Mouse (Mus musculus): ENCODE measurements around the gene Vwa8. TPM values are rescaled to one million over a fixed set of nuclear protein-coding genes. Genes with fewer than 3 reads are reported as not detected.

Gene Vwa8
- total RNA-seq, 2 experiments from 2014 or later, result 4.3 to 6.9 TPM

DNA sequence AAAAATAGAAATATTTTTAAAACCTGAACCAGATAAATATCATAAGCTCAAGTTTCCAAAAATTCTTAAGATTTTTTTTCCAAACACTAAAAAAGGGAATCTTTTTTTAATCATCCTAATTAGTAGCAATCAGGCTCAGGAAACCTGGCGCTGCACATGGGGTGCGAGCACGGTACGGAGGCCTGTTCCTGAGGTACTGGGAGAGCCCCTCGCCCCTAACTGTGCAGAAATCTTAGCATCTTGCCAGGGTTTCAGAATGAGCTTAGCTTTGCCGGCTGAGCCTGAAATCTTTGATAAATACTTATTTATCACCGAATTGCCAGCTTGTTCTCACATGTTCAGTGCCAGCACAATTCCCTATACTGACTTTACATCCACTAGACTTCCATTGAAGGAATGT, 286.6 kb downstream of the Vwa8 start:
- ATAC-seq (replicated peaks; ENCODE audit: low FRiP score, poor library complexity, severe bottlenecking), result no peak

DNA sequence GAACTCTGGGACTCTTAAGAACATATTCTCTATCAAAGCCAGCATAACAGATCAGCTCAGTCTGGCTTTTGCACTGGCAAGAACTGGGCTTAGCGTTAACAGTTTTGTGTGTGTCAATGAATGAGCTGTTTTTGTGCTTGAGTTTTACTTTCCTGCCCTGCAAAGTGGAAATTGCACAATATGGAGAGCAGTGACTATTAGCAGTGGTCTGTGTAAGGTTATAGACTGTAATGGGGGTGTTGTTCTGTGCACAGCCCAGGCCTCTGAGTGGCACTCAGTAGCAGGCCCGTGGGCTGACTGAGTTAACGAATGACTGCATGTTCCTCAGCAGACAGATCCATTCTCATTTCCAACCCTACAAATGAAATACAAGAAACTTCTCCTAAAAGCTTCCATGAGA, 287.7 kb downstream of the Vwa8 start:
- ATAC-seq (replicated peaks; ENCODE audit: low FRiP score, poor library complexity, severe bottlenecking), result no peak

DNA sequence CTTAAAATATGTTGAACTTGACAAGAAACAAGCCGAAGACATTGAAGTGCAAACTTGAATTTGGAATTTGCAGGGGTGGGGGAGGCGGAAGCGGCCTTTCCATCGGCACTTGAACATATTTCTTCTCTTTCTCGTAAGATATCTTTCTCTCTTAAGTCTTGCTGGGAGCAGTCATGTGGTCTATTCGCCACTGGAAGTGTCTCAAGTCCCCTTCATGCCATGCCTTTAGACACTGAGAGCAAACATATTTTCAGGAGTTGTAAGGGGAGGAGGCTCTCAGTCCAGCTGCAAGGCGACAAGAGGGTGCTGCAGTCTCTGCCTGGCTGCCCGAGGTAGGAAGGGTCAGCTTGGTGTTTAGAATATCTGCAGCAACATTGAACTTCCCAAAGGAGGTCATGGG, 288.2 kb downstream of the Vwa8 start:
- no peak for ATAC-seq (replicated peaks; ENCODE audit: low FRiP score, poor library complexity, severe bottlenecking)

DNA sequence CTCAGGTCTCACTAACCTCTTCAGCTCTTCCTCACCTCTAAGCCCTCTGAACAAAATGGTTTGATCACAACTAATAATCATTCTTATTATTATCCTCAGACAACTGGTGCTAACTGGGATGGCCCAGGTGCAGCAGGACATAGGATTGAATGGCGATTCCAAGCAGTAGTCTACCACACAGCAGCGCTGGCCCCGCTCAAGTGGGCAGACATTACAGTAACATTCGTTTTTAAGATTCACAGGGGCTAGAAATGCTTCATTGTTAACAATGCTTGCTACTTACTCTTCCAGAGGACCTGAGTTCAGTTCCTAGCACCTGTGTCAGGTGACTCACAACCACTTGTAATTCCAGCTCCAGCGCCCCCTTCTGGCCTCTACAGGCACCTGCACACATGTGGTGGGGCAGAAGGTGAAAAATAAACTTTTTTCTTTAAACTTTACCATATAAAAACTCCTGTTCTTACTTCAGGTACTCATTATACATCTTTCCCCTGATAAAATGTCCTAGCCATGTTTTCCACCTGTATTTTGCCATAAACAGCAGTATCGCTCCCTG, 290.3 kb downstream of the Vwa8 start:
- ATAC-seq (replicated peaks; ENCODE audit: low FRiP score, poor library complexity, severe bottlenecking), result no peak

DNA sequence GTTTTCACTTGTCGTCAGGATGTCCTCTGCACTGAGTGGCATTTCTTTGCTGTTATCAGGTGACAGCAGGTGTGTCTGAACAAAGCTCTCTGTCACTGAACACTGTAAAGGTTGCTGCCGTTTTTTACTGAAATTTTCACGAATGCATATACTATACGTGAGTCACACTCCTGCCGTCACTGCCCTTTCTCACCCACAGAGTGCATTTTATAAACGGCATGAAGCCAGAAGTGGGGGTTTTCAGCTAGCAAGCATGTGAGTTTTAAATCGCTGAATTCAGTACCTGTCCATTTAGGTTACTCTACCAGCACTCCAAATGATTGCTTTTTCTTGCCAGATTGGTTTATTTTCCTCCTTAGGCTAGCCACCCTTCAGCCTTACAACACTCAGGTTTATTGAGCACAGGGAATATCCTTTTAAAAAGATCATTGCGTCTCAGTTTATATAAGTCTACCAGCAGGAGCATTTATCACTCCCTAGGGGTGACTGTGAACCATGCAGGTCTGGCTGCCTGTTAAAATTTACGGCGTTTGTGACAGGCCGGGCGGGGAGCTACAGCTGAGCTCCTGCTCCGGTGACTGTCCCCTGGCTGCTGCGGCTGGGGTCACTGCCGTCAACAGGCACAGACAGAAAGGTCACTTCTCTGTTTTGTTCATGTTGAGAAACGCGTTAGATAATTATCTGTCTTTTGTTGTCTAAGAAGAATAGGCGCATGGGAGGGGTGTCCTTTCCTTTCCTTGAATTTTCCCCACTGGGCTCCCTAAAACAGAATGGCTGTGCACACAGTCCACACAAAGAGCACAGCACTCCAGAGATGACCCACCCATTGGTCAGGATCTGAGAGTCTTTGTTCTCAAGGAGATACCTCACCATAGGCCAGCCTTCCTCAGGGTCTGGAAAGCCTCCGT, 291.3 kb downstream of the Vwa8 start:
- no peak for ATAC-seq (replicated peaks; ENCODE audit: low FRiP score, poor library complexity, severe bottlenecking)

DNA sequence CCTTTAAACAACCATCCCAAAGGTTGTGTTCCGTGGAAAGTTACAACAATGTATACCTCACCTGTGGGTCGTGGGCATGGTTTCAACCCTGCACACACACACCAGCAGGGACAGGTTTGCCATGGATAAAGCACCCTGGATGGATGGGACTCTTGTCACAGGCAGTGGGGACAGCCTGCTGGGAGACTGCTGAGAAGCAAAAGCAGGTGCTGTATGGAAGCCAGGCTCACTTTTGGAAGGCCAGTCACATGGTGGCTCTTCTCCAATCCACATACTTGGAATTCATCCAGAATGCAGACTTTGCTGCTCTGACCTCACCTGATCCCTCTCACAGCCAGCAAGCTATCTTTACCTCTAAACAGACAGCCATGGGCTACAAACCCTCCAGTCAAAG, 292.0 kb downstream of the Vwa8 start:
- no peak for ATAC-seq (replicated peaks; ENCODE audit: low FRiP score, poor library complexity, severe bottlenecking)

DNA sequence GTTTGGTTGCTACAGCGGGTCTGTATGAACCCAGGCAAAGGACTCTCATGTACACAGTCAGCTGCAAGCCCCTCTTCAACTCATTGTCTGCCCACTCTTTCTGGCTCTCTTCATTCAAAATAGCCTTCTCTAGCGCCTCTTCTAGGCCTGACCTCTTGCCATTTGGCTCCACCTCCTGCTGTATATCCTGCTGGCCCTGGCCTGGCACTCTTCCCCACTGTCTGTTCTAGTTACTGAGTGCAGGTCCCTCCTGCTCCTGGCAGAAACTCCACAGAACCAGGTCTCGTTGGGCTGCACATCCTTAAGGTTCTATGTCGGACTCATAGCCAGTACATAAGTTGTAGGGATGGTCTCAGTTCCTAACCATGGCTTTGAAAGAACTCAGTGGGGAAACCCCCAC, 293.5 kb downstream of the Vwa8 start:
- no peak for ATAC-seq (replicated peaks; ENCODE audit: low FRiP score, poor library complexity, severe bottlenecking)

DNA sequence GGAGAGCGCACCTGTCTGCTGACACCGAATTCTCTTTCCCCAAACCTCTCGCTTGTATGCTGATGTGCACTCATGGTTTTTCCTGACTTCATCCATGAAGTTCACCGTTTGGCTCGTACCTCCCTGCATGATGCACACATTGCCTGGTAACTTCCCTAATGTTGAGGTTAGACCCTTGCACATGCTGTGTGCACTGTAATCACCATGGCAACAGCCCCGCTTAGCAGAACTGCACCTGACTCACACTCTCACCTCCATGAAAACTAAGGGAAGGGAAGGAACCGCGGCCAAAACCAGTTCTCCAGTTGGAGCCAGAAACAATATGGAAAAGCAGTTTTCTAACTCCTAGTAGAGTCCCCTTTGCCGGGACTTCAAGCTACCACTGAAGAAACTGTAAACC, 294.8 kb downstream of the Vwa8 start:
- ATAC-seq (replicated peaks; ENCODE audit: low FRiP score, poor library complexity, severe bottlenecking), result no peak

DNA sequence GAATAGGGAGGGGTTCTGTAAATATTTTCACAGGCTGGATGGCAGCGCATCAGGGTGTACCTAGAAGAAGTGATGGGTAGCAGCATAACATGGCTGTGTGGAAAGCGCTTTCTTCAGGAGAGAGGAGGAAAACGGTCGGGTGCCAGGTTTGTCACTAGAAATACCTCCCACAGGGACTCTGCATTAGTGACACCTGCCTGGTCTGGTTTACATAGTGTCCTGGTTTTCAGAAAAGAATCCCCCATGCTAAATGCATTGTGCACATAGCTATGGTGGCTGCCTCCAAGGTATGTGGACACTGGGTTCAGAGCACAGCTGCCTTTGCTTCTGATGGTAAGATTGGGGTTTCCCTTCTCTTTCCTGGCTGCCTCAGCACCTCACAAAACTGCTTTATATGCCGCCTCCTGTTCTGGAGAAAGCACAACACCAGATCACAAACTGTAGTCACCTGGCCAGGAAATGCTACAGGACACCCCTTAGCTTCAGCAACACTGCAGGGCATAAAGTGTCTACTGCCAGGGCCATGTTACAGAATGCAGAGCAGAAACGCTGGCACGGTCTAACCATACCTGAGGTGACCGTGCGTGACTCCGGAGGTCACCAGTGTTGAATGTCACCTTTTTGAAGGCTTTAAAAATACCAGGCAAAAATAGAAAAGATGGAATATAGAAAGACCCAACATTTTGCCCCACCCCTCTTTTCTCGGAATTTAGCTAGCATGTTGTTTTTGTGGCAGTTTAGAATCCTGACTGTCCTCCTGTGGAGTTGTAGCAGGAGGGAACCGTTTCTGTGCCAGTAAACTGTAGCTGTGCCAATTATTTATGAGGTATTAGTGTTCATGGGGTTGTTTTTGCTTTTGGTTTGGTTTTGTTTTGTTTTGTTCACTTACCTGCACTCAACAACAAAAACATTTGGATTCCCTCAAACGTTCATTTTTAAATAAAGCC, 295.7 kb downstream of the Vwa8 start:
- ATAC-seq (replicated peaks; ENCODE audit: low FRiP score, poor library complexity, severe bottlenecking), result no peak

DNA sequence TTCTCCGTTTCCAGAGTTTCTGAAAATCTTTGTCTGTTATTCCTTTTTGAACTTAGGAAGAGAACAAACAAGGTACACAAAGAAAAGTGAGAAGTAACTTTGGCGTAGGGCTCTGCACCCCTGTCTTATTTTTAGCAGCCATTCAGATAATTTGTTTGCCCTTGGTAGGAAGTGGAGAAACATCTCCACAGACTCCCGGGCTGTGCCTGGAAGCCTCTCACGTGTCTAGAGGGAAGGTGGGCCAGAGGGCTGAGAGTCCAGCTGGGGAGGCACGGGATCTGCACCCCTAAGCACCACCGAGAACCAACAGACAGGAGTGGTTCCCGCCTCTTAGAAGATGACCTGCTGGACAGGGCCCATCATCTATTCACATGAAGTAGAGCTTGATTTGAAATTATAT, 302.9 kb downstream of the Vwa8 start:
- ATAC-seq (replicated peaks; ENCODE audit: low FRiP score, poor library complexity, severe bottlenecking), result no peak

DNA sequence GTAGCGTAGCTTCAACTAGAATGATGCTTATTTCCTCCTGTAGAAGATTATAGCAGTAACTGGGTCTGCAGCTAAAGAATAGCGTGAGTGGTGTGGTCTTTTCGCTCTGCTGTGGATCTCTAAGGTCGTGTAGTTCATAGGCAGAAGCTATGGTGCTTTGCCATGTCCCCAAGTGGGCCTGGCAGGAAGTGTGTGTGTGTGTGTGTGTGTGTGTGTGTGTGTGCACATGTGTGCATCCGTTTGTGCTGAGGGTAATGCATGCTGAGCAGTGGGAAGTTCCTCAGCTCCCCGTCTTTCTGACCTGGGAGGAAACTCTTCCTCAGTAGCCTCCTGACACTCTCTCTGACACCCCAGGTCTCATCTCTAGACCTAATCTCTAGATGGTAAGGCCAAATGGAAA, 305.0 kb downstream of the Vwa8 start:
- ATAC-seq (replicated peaks; ENCODE audit: low FRiP score, poor library complexity, severe bottlenecking), result no peak

DNA sequence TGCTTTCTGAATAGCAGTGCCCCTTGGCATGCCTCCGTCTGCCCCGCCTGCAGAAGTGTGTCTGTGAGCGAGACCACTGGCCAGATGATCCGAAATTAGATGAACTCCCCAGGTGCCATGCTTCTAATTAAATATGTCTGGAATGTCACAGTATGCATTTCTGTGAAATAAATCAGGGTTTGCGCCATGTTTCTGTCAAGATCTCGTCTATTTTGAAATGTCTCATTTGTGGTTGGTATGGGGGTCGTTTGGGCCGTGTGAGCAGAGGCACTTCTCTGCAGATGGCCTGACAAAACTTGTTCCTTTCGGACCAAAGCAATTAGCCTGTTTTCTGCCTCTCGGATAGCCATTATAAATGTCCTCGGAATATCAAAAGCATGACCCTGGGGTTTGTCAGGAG, 306.1 kb downstream of the Vwa8 start:
- no peak for ATAC-seq (replicated peaks; ENCODE audit: low FRiP score, poor library complexity, severe bottlenecking)

DNA sequence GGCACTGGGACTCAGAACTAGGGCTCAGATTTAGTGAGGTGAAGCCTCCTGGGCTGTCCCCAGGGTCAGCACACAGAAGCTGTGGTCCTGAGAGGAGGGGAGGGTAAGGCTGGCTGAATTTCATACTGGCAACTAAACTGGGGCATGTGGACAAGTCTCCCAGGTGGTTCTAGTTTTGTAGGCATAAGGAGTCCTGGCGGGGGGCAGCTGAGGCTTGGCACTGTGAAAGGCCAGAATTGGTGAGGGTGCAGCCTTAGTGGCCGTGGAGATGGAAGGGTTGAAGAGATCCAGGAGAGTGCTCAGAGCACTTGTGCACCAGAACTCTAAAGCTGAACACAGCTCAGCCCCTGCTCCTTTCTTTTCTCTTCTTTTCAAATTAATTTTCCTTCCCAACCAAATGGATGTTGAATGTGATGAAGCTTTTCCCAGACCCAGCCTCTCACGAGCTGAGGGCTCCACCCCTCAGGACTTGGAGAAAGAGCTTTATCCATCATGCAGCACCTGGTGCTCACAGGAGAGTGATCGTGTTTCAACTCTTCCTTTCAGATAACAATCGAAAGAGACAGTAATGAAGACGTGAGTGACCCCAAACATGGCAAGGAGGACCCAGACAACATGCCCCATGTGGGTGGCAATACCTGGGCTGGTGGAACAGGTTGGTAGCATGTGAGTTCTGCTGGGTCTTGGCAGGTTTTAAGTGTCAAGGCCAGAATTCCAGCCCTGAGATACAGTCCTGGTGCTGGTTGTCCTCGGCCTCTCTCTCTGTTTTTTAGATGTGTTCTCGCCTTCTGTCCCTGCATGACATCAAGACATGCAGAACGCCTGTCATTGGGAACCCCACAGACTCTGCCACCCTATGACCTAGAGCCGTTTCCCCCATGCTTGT, 307.9 kb downstream of the Vwa8 start:
- ATAC-seq (replicated peaks; ENCODE audit: low FRiP score, poor library complexity, severe bottlenecking), result no peak

DNA sequence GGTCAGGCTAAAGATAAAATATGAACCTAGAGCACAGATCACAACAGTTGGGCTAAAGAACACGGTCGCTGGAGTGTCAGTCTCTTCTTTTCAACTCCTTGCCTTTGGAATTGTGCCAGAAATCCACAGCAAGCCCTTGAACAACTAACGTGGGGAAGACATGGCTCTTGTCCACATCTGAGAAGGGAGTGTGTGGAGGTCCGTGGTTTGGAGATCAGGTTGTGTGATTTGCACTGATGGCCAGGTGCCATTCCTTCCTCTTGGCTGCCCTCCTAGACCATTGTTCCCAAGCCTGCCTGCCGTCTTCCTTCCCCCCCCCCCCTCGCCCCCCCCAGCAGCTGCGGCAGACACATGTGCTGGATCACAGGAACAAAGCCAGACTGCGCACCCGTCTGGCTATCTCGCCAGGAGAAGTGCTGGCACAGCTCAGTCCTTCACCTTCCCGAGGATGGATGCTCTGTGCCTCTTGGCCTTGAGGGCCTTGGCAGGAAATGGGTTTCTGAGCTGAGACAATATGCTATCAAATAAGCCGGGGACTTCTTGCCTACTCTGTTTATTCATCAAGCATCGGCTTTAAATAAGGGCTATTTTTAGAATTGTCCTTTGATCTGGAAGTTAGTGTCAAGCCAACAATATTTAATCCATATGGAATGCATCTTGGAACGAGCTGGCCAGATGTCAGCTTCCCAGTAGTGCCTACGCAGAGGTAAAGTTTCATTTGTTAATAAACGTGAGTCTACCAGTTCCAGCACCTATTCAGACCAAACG, 308.8 kb downstream of the Vwa8 start:
- ATAC-seq (replicated peaks; ENCODE audit: low FRiP score, poor library complexity, severe bottlenecking), result no peak

DNA sequence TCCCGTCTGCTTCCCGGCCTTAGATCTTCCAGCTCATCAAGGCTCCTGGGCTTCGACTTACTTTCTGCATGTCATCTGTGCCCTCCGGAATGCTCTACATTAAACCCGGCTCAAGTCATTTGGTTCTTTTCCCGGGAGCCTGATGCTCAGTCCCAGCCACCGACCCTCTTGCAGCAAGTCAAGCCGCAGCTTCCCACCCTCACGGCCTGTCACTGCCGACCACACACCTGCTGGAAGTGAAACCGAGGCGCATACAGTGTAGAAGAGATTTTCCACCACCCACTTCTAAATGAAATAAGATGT, 309.3 kb downstream of the Vwa8 start:
- ATAC-seq (replicated peaks; ENCODE audit: low FRiP score, poor library complexity, severe bottlenecking), result no peak

DNA sequence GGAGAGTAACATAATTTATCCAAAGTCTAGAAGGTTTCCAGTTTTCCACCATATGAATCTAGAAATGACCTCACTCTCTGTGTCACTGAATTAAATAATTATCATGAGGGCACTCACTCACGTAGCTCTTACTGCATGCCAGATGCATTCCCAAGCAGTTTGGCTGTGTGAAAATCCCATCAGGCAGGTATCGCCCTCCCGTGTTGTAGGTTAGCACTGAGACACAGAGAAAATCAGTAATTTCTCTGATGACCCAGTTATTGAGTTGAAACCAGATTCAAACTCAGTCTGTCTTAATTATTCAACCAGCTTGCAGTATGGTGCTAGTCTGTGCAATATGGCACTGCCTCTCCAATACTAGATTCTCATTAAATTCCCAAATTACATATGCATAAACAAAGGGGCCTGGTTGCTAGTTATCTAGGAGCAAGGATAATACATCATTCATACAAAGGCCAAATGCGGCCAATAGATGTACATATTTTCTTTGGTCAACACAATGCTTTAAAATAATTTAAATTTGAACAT, 309.9 kb downstream of the Vwa8 start:
- no peak for ATAC-seq (replicated peaks; ENCODE audit: low FRiP score, poor library complexity, severe bottlenecking)

DNA sequence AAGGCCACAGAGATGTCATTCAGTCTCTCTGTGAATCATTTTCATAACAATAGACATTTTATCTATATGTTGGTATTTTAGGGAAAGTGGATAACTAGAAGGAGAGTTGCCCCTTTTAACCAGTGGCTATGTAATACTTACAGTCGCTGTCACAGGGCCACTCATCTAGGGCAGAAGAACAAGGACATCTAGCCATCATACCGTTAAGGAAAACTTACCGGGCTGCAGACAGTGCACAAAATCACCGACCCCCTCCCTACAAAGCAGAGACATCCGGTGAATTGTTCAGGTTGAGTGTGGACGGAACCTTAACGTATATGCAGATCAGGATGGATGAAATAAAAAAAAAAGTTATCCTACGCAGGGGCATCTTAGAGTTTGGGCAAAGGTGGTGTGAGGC, 310.6 kb downstream of the Vwa8 start:
- ATAC-seq (replicated peaks; ENCODE audit: low FRiP score, poor library complexity, severe bottlenecking), result no peak

DNA sequence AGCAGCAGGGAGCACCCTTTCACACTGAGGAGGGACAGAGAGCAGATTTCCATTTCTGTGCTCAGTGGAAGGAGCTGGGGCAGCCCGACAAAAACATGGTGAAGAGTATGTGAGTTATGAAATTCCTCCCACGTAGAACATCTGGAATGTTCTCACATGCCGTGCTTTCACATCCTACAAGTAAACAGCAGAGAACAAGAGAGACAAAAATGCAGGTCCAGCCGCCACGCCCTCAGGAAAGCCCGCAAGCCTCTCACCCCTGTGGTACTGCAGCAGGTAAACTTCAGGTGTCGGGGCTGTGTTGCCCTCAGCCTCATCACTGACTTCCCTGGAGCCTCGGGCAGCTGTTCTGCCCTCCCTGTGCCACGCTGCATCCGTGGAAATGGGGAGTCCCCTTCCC, 311.6 kb downstream of the Vwa8 start:
- no peak for ATAC-seq (replicated peaks; ENCODE audit: low FRiP score, poor library complexity, severe bottlenecking)

DNA sequence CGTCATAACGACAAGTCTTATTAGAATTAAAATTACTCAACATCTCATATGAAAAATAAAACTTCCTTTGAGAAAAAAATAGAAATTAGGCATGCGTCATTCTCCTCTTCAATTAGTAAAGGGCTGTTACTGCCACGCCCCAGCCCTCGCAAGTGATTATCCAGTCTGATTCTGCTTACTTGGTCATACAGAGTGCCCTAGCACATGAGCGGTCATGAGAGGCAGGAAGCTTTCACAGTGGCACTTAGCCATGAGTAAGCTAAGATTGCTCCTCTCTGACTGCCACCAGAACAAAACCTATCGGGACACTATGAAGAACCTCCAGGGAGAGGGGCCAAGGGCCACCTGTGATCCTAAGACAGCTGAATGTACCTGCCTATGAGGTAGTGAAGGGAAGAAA, 312.1 kb downstream of the Vwa8 start:
- no peak for ATAC-seq (replicated peaks; ENCODE audit: low FRiP score, poor library complexity, severe bottlenecking)
